Mouse (Mus musculus): ENCODE data around the gene Smarcd1.

- TF ChIP-seq CTCF (IDR thresholded peaks at IDR 0.05; ENCODE audit: extremely low read depth, insufficient read length, insufficient replicate concordance, low read depth, low read length) = no peak
- TF ChIP-seq POLR2A (IDR thresholded peaks at IDR 0.05; ENCODE audit: low read depth, low read length) = no peak
Observed at GRCm38 (mm10) chr15:99670964-99671670, 30.8 kb upstream of the Smarcd1 start.

Measured in small intestine, adult 2 months (tissue).